Mouse (Mus musculus) ES-Bruce4 (cell line): Measurements from ENCODE around the gene Patl2. TPM values are rescaled to one million over a fixed set of nuclear protein-coding genes. Genes with fewer than 3 reads are reported as not detected.
"Not testable (repeated sequence)": the region's sequence is repeated elsewhere in the genome, so short reads cannot be mapped to it uniquely, and the experiment has no call there.

Experiments used
- H3K27ac ChIP-seq: 2 replicates; pipeline ENCODE4 v1.5.1; 2012; ENCODE audit warnings: low read length, inconsistent platforms; ENCODE audit not compliant: insufficient read depth
- H3K27me3 ChIP-seq: 2 replicates; pipeline ENCODE4 v1.6.1; 2012; ENCODE audit warnings: mild to moderate bottlenecking, low read length, inconsistent platforms; ENCODE audit not compliant: control insufficient read depth, poor library complexity, insufficient read depth, severe bottlenecking
- H3K36me3 ChIP-seq: 2 replicates; pipeline ENCODE4 v1.6.1; 2012; ENCODE audit warnings: inconsistent platforms, mild to moderate bottlenecking, low read length, moderate library complexity; ENCODE audit not compliant: control insufficient read depth, poor library complexity, insufficient read depth, severe bottlenecking
- H3K4me1 ChIP-seq: one replicate; pipeline ENCODE4 v1.8.1; 2011; ENCODE audit warnings: low read length; ENCODE audit not compliant: control insufficient read depth, insufficient read depth
- H3K4me3 ChIP-seq: 2 replicates; pipeline ENCODE4 v1.5.1; 2011; ENCODE audit warnings: low read depth, mild to moderate bottlenecking, low read length
- H3K9ac ChIP-seq: 2 replicates; pipeline ENCODE4 v1.6.1; 2012; ENCODE audit warnings: low read depth, mild to moderate bottlenecking, inconsistent platforms; ENCODE audit not compliant: poor library complexity, severe bottlenecking
- H3K9me3 ChIP-seq: replicated peaks from 2 replicates; pipeline ENCODE4 v1.6.1; 2012; ENCODE audit warnings: mild to moderate bottlenecking, low read length, inconsistent platforms; ENCODE audit not compliant: control insufficient read depth, poor library complexity, insufficient read depth, severe bottlenecking
- CTCF ChIP-seq: IDR thresholded peaks from one replicate; pipeline ENCODE4 v1.8.1; 2011; ENCODE audit warnings: low read depth, low read length
- EP300 ChIP-seq: IDR thresholded peaks from 2 replicates; pipeline ENCODE4 v1.6.1; 2011; ENCODE audit warnings: low read depth, low read length; ENCODE audit not compliant: insufficient read depth
- POLR2A ChIP-seq: IDR thresholded peaks from one replicate; pipeline ENCODE4 v1.8.1; 2011; ENCODE audit warnings: low read length; ENCODE audit not compliant: insufficient read depth
- polyA plus RNA-seq: library from polyadenylated mRNA; stranded (reverse); fragments of >200 nt; gene quantifications from 2 replicates; pipeline ENCODE4 v1.2.4, GENCODE M21; 2011; ENCODE audit warnings: low read depth; ENCODE audit not compliant: missing spikeins, insufficient read depth, insufficient read length

The Patl2 gene
- polyA plus RNA-seq, 1 experiment, result 2.5 TPM

GRCm38 (mm10) chr2:122218234-122218633 lies 32.2 kb upstream of the Patl2 start:
- Histone ChIP-seq H3K9ac (no peak overlapping the region), H3K9me3 (peaks cover 11% of the 10 kb centered on the region; the same call in 1 of the 2 replicates), H3K4me1 (no peaks in the 10 kb centered on the region), H3K4me3 (no peak overlapping the region), H3K36me3 (no peaks in the 10 kb centered on the region), H3K27me3 (no peaks in the 10 kb centered on the region), H3K27ac (no peak overlapping the region)
- no peak for TF ChIP-seq POLR2A
- no peak for TF ChIP-seq CTCF
- TF ChIP-seq EP300, result no peak

- H3K27ac ChIP-seq, result peak overlapping the region; percentile 71
- peaks cover 11% of the 10 kb centered on the region; the same call in 1 of the 2 replicates for H3K9me3 ChIP-seq
- not testable (repeated sequence) for H3K4me1 ChIP-seq, H3K4me3 ChIP-seq, H3K27me3 ChIP-seq, H3K36me3 ChIP-seq, H3K9ac ChIP-seq
These were observed 31.1 kb upstream of the Patl2 start for GRCm38 (mm10) chr2:122217075-122217474.

GRCm38 (mm10) chr2:122210534-122211228 lies 24.7 kb upstream of the Patl2 start:
- no peak overlapping the region for H3K27ac ChIP-seq
- no peaks in the 10 kb centered on the region for H3K9me3 ChIP-seq
- H3K27me3 ChIP-seq, result no peaks in the 10 kb centered on the region
- H3K36me3 ChIP-seq, result no peaks in the 10 kb centered on the region
- H3K4me3 ChIP-seq, result no peak overlapping the region
- H3K9ac ChIP-seq, result no peak overlapping the region
- H3K4me1 ChIP-seq, result no peaks in the 10 kb centered on the region
- no peak for TF ChIP-seq EP300
- TF ChIP-seq CTCF, result no peak
- TF ChIP-seq POLR2A, result no peak

- Histone ChIP-seq H3K9ac (no peak overlapping the region), H3K27me3 (no peaks in the 10 kb centered on the region), H3K36me3 (no peaks in the 10 kb centered on the region), H3K4me1 (no peaks in the 10 kb centered on the region), H3K4me3 (no peak overlapping the region), H3K9me3 (no peaks in the 10 kb centered on the region), H3K27ac (no peak overlapping the region)
- TF ChIP-seq CTCF (no peak), POLR2A (no peak)
These were observed 20.6 kb upstream of the Patl2 start for GRCm38 (mm10) chr2:122206440-122207107.

- TF ChIP-seq CTCF (no peak), EP300 (no peak), POLR2A (no peak)
- Histone ChIP-seq H3K4me1 (no peaks in the 10 kb centered on the region), H3K27me3 (no peaks in the 10 kb centered on the region), H3K27ac (no peak overlapping the region), H3K36me3 (no peaks in the 10 kb centered on the region), H3K9me3 (no peaks in the 10 kb centered on the region), H3K4me3 (no peak overlapping the region), H3K9ac (no peak overlapping the region)
These were observed 15.5 kb upstream of the Patl2 start for GRCm38 (mm10) chr2:122201501-122201900.

- no peaks in the 10 kb centered on the region for H3K27me3 ChIP-seq
These were observed 8.5 kb upstream of the Patl2 start for GRCm38 (mm10) chr2:122194509-122194929.

More at GRCm38 (mm10) chr2:122194509-122194929, 8.5 kb upstream of the Patl2 start:
- no peak overlapping the region for H3K4me3 ChIP-seq
- no peaks in the 10 kb centered on the region for H3K4me1 ChIP-seq
- no peaks in the 10 kb centered on the region for H3K36me3 ChIP-seq
- no peak overlapping the region for H3K27ac ChIP-seq
- TF ChIP-seq EP300 (no peak), POLR2A (no peak), CTCF (no peak)
- no peak overlapping the region for H3K9ac ChIP-seq
- no peaks in the 10 kb centered on the region for H3K9me3 ChIP-seq
